8 mouse cellular contexts compared by ENCODE assay signal in genomic region chr16:35870581-35871047, GRCm38 (mm10). TPM values are rescaled to one million over a fixed set of nuclear protein-coding genes. Genes with fewer than 3 reads are reported as not detected.
DNase-seq lines count a peak whose midpoint lies in the region; ATAC-seq and TF ChIP-seq lines count a peak whose summit lies in the region.

No protein-coding gene starts in this region.

- TF ChIP-seq RAD21 in CH12.LX (IDR thresholded peaks at IDR 0.05; ENCODE audit: low read depth, low read length) = no peak

- DNase-seq in adrenal gland, adult 8-10 months = peak; percentile 13
- DNase-seq in adrenal gland, postnatal 25 days = no peak
- no peak for DNase-seq in CH12.LX (ENCODE audit: extremely low read depth)
- DNase-seq in hindbrain, postnatal 0 days (ENCODE audit: low spot score) = no peak
- no peak for DNase-seq in adrenal gland, postnatal 4 days (ENCODE audit: low spot score in 2 of 2)
- no peak for DNase-seq in layer of hippocampus, postnatal 10 days (ENCODE audit: low spot score in 2 of 2)

- in situ Hi-C loops in CH12.LX (cut with MboI; ENCODE audit: low pct_ligation_motif_present, low pct_unique_long_range_greater_than_20kb, low sequenced_read_pairs) = loop anchor here (5.0 kb wide), 1 partner anchor 67 kb away; the partner anchor contains the start of genes Dtx3l and Parp9

- no peak for ATAC-seq in hindbrain, postnatal 0 days
- ATAC-seq in megakaryocyte-erythroid progenitor cell, adult 5-6 weeks (replicated peaks; ENCODE audit: low FRiP score, low TSS enrichment, poor library complexity, severe bottlenecking) = peak; percentile 8

- no peak for TF ChIP-seq EP300 in CH12.LX (IDR thresholded peaks at IDR 0.05; ENCODE audit: low read length)

- dilution Hi-C loops in CH12.LX (cut with MboI; ENCODE audit: extremely low pct_ligation_motif_present, extremely low pct_unique_long_range_greater_than_20kb, low sequenced_read_pairs) = no loop called here

- H3K4me3 ChIP-seq in CH12.LX (replicated peaks in 1 of 3; ENCODE audit: low read depth in 2 of 3, low read length in 2 of 3, poor library complexity in 1 of 3) = peak overlapping the region; percentile 75 to 83 (median 82)
- peak overlapping the region; percentile 74 for H3K4me3 ChIP-seq in embryonic fibroblast, embryonic 13.5 days (ENCODE audit: insufficient read depth, low read length)
- H3K4me3 ChIP-seq in hindbrain, postnatal 0 days (ENCODE audit: low read length) = peak overlapping the region; percentile 52

- no peak for TF ChIP-seq CTCF in CH12.LX (conservative IDR thresholded peaks at IDR 0.05 in 1 of 2, IDR thresholded peaks at IDR 0.05 in 1 of 2; ENCODE audit: low read depth in 2 of 2, low read length in 2 of 2)
- no peak for TF ChIP-seq CTCF in embryonic fibroblast, embryonic 13.5 days (IDR thresholded peaks at IDR 0.05; ENCODE audit: borderline replicate concordance, insufficient read depth, low read length)
- no peak for TF ChIP-seq CTCF in hindbrain, postnatal 0 days (IDR thresholded peaks at IDR 0.05; ENCODE audit: low read depth)

- no peaks in the 10 kb centered on the region for H3K79me2 ChIP-seq in CH12.LX (replicated peaks; ENCODE audit: control insufficient read depth, extremely low read depth, insufficient read depth, poor library complexity, severe bottlenecking)

- WGBS in hindbrain, postnatal 0 days = 2% methylated on average over 12 of the region's 12 CpGs

- peak overlapping the region; percentile 27; the same call in 1 of the 2 replicates for H3K27ac ChIP-seq in CH12.LX (ENCODE audit: insufficient read depth, low read depth)
- H3K27ac ChIP-seq in embryonic fibroblast, embryonic 13.5 days (ENCODE audit: insufficient read depth, low read length) = no peak overlapping the region
- H3K27ac ChIP-seq in hindbrain, postnatal 0 days = no peak overlapping the region

- H3K9ac ChIP-seq in CH12.LX (ENCODE audit: insufficient read depth, low read depth) = peak overlapping the region; percentile 66
- peak overlapping the region; percentile 54 for H3K9ac ChIP-seq in hindbrain, postnatal 0 days (replicated peaks; ENCODE audit: low read length)

- peaks cover 3% of the 10 kb centered on the region for H3K27me3 ChIP-seq in CH12.LX (replicated peaks)
- peaks cover 5% of the 10 kb centered on the region; the same call in 1 of the 2 replicates for H3K27me3 ChIP-seq in hindbrain, postnatal 0 days (ENCODE audit: insufficient read depth, low read length)

- peaks cover 5 to 39% of the 10 kb centered on the region in 2 experiments for H3K4me1 ChIP-seq in CH12.LX (ENCODE audit: control insufficient read depth in 1 of 2, insufficient read depth in 2 of 2)
- H3K4me1 ChIP-seq in embryonic fibroblast, embryonic 13.5 days (ENCODE audit: control insufficient read depth, insufficient read depth, low read length) = no peaks in the 10 kb centered on the region
- no peaks in the 10 kb centered on the region for H3K4me1 ChIP-seq in hindbrain, postnatal 0 days (ENCODE audit: insufficient read depth, low read length)

- peaks cover 3 to 4% of the 10 kb centered on the region in 2 experiments for H3K36me3 ChIP-seq in CH12.LX (replicated peaks in 1 of 2; ENCODE audit: control insufficient read depth in 1 of 2, insufficient read depth in 1 of 2, low read length in 1 of 2)
- H3K36me3 ChIP-seq in hindbrain, postnatal 0 days (ENCODE audit: insufficient read depth, low read length) = no peaks in the 10 kb centered on the region

- no peak for TF ChIP-seq POLR2A in CH12.LX (IDR thresholded peaks at IDR 0.05; ENCODE audit: low read depth, low read length)
- TF ChIP-seq POLR2A in embryonic fibroblast, embryonic 13.5 days (IDR thresholded peaks at IDR 0.05; ENCODE audit: low read depth, low read length) = no peak; the same call in 1 of the 2 replicates

- H3K9me3 ChIP-seq in CH12.LX (replicated peaks; ENCODE audit: low read length) = peaks cover 3% of the 10 kb centered on the region
- H3K9me3 ChIP-seq in hindbrain, postnatal 0 days (ENCODE audit: low read length) = no peaks in the 10 kb centered on the region

- H3K4me2 ChIP-seq in CH12.LX (ENCODE audit: insufficient read depth, low read depth, poor library complexity, severe bottlenecking) = peak overlapping the region; percentile 97
- H3K4me2 ChIP-seq in hindbrain, postnatal 0 days (ENCODE audit: low read depth, low read length) = peak overlapping the region; percentile 98

TF ChIP-seq in CH12.LX, 34 proteins besides CTCF, POLR2A, EP300 and RAD21:
- TF ChIP-seq ZC3H11A (IDR thresholded peaks at IDR 0.05; ENCODE audit: low read depth, low read length) (no peak), USF1 (IDR thresholded peaks at IDR 0.05; ENCODE audit: low read depth, low read length) (no peak), ETS1 (conservative IDR thresholded peaks at IDR 0.05; ENCODE audit: low read depth, low read length) (no peak), UBTF (IDR thresholded peaks at IDR 0.05; ENCODE audit: low read depth, low read length) (no peak), NELFE (IDR thresholded peaks at IDR 0.05; ENCODE audit: low read depth, low read length) (peak; percentile 37; the same call in 1 of the 2 replicates), BHLHE40 (IDR thresholded peaks at IDR 0.05; ENCODE audit: low read depth, low read length) (no peak), ELF1 (IDR thresholded peaks at IDR 0.05; ENCODE audit: low read depth, low read length) (no peak), CHD1 (IDR thresholded peaks at IDR 0.05; ENCODE audit: low read depth, low read length) (peak; percentile 86; the same call in 1 of the 2 replicates)

RNA-seq across cellular contexts. Expression of gene Parp14, which starts 0.7 kb away (rescaled TPM):
- total RNA-seq in adrenal gland, adult 8-10 months (2022) = 10 to 100 TPM; 11.7 to 16.3 (median 15.5) TPM
- 12.9 and 18.6 TPM in 2 replicates for total RNA-seq in adrenal gland, postnatal 25 days (2021)
- total RNA-seq in CH12.LX (2012; rRNA removed) (5.5 and 6.0 TPM in 2 replicates), CH12.LX (2014; rRNA removed) (3.5 and 3.9 TPM in 2 replicates)
- 5.9 and 6.4 TPM in 2 replicates for polyA plus RNA-seq in CH12.LX (2012; ENCODE audit: insufficient read length, low read depth)
- polyA plus RNA-seq in embryonic fibroblast, embryonic 13.5 days (2011; ENCODE audit: insufficient read length, low read depth, missing spikeins) = 6.0 and 7.4 TPM in 2 replicates
- total RNA-seq in hindbrain, postnatal 0 days (2014; rRNA removed) = 0.47 and 1.3 TPM in 2 replicates
- 0.61 and 0.79 TPM in 2 replicates for polyA plus RNA-seq in hindbrain, postnatal 0 days (2015; fragmentation: Nextera tagmentation; extraction: Ambion mirVana)
- 8.3 and 9.3 TPM in 2 replicates for total RNA-seq in megakaryocyte-erythroid progenitor cell, adult 5-6 weeks (2014; fragmentation: Nextera tagmentation)
- 8.4 and 13.8 TPM in 2 replicates for total RNA-seq in megakaryocyte-erythroid progenitor cell, adult 5-6 weeks (2017)
- total RNA-seq in adrenal gland, postnatal 4 days (2021) = 10 to 100 TPM; 10.8 to 11.1 TPM
- 1 to 10 TPM in 1 of 2 experiments, under 1 TPM in 1; 0.87 to 1.4 TPM for total RNA-seq in layer of hippocampus, postnatal 10 days (2021)
